Mouse (Mus musculus): ENCODE measurements around the gene Ttc7b.

The Ttc7b gene

DNA sequence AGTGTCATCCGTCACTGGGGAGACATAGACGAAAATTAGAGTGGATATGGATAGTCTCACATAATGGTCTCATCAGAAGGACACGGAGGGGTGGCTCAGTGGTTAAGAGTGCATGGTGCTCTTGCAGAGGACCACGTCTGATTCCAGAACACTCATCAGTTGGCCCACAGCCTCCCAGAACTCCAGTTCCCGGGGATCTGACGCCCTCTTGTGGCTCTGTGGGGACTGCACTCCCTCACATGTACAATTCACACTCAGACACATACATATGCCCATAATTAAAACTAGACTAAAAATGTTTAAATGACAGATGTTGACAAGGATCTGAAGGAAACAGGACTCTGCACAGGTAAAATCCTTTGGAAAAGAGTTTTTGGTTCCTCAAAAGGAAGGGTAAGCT is 34.4 kb downstream of the Ttc7b start:
- no peak for DNase-seq (ENCODE audit: low spot score)

DNA sequence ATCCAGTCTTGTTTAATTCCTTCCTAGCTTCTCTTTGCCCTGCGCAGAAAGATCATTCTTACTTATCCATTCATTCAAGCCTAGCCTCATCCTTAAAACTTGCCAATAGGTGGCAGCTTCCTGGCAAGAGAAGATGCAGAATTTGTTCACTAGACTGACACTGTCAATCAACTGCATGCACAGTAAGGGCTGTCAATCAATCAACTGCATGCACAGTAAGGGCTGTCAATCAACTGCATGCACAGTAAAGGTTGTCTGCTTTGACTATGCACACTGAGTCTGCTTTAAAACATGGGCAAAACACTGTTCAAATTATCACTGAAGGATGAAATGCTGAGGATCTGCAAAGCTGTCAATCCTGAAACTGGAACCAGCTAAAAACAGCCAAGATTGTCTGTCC is 37.6 kb downstream of the Ttc7b start:
- DNase-seq (ENCODE audit: low spot score): no peak

DNA sequence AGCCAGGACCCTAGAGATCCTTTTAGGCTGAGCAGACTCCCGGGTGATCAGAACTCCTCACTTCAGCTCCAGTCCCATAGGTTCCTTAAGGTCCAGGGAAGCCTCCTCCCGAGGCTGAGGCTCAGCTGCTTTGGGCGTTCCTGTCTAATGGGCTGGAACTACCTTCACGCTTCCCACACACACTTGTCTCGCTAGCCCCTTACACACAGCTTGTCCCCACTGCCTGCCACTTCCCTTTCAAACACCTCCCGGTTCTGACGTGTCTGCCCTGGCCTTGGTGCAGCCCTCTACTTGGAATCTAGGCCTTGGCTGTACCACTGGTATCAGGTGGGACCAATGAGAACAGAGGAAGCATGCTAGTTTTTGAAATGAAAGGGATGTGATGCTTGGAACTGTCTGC is 38.4 kb downstream of the Ttc7b start:
- no peak for DNase-seq (ENCODE audit: low spot score)

DNA sequence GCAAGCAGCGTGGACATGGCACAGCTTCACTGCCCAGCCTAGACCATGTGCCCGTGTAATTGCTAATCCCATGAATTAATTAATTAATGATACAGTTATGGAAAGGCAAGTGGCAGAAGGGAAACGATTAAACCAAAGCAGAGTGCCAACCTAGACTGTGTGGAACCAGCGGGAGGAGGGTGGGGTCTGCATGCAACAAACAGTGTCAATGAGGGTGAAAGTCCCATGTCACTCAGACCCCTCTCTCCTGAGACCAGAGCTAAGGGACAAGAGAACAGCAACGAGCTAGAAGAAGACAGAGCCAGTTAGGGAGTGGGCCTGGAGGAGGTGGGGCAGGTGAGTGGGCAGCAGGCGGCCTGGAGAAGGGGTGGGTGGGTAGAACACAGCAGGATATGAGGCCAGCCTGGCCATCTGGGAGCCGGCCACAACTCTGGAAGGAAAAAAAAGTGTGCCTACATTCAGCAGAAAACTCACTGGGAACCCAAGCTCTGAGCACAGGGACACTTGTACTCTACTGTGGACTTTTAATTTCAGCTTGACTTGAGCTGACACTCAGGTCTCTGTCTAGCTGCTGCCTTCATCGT is 39.1 kb downstream of the Ttc7b start:
- no peak for DNase-seq (ENCODE audit: low spot score)

DNA sequence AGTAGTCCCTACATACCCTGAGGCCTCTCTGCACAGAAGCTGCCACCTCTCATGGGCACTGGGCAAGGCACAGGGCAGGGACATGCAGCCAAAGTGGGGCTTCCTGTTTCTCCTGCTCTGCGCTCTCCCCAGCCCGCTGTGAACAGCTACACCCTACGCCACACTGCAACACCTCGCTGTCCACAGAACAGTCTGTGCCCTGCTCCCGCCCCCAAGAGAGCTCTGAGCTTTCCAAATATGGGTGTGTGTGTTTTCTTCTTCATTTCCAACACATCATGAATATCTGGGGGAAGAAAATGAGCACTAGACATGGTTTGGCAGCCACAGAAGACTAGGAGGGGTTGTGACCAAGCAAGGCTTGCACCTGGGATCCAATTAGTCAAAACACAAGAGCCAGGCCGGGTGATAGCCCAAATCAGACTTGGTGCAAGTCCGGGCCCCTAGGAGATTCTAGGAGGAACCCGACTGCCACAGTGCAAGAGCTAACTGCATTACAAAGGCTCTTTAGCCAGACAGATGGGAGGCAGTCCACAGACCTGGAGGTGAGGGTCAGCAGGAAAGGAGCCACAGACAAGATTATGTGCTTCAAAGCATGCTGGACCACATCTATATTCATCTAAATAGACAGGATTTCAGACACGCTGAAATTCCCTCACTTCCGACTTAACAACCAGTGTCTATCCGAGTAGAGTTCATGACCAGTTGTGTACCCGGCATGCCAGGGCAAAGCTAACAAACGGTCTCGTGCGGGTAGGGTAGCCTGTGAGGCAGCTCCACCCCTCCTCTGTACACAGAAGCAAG is 39.8 kb downstream of the Ttc7b start:
- no peak for DNase-seq (ENCODE audit: low spot score)

DNA sequence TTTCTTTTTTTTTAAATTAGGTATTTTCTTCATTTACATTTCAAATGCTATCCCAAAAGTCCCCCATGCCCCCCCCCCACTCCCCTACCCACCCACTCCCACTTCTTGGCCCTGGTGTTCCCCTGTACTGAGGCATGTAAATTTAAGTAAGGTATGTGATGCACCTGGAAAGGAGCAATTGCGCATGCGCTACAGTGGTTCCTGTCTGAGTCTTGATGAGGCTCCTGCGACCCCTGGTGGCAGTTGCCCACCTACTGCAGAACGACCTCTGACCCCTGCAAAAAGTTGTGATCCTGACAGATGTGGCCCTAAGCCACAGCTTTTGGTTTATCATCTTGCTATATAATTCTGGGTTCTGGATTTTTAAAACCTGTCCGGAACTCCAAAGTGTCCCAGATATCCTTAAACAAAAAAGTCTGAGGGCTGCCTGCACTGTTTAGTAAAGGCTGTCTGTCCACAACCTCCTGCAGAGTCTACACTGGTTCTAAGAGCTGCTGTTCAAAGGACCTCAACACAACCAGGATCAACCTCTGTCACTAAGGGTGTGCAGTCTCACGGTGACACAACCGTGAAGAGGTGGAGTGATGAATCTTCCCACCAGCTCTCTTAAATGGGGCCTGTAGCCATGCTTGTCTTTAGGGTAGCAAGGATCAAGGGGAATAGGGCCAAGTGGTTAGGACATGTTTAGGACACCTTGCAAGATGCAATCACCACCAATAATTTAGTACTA is 40.6 kb downstream of the Ttc7b start:
- peak; percentile 92 for DNase-seq (ENCODE audit: low spot score)

DNA sequence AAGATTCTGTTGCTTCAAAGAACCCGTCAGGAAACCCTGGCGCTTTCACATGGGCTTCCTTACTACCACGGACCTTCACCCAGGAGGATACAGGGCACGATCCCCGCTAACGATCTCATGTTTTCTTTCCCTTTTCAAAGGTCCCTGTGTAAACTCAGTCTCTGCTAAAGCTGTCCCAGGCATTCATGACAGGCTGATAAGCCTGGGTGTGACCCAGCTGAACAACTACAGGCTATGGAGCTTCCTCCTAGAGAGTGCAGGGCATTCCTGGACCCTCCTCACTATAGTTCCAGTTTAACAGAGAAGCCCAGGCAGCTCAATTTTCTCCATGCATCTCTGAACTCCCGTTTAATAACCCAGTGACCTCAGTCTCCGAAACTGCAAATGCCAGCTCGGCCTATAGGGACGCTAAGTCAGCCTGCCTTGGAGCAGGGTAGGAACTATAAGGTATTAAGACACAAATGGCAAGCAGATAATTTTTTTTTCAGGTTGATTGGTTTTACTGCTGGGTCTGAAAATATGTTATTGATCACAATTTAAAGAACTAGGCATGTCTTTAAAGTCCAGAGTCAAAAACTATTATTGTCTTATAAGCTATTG is 41.3 kb downstream of the Ttc7b start:
- no peak for DNase-seq (ENCODE audit: low spot score)

DNA sequence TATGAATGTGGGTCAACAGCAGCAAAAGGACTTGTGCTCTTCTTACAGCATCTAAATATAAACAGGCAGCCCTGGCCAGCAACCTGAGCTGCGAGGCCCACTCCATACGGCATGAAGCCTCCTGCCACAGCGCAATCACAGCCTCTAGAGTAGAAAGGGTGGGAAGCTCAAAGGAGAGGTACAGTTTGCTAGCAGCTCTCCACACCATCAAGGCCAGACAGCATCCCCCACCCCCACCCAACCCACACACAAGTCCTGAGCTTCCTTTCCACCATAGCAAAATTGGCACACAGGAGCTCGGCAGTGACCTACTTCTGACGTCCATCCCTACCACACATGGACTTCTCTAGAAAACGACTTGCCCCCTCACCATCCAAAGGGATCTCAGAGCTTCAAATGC is 42.0 kb downstream of the Ttc7b start:
- DNase-seq (ENCODE audit: low spot score): no peak

DNA sequence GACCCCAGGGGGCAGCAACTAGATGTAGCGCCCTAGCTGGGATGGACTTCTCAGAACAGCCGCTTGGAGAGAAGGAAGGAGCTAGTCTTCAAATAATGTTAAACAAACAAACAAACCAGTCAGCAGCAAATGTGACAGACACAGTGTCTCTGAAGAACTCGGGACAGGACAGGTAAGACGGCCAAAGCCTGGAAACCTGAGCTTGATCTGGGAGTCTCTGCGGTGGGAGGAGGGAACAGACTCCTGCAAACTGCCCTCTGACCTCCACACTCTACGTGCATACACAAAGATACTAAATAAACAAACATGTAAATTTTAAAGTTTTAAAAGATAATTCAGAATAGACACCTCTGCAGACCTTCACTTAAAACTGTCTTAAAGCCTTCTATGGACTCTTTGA is 42.5 kb downstream of the Ttc7b start:
- DNase-seq (ENCODE audit: low spot score): no peak

DNA sequence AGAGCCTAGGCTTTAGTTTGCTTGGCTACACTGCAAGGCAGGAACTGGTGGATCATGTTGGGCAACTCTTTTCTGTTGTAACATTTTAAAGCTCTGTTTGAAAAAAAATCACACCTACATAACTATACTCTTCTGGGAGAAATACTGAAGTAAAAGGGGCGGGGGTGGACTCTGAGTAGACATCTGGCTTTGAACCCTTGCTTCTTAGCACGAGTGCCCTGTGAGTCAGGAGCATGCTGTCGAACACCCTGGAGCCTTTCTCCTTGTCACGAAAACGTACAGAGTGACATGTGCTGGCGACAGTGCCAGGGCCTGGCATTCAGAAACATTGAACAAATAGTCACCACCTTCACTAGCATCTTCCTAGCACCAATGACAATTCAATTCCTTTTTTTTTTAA is 43.2 kb downstream of the Ttc7b start:
- no peak for DNase-seq (ENCODE audit: low spot score)

DNA sequence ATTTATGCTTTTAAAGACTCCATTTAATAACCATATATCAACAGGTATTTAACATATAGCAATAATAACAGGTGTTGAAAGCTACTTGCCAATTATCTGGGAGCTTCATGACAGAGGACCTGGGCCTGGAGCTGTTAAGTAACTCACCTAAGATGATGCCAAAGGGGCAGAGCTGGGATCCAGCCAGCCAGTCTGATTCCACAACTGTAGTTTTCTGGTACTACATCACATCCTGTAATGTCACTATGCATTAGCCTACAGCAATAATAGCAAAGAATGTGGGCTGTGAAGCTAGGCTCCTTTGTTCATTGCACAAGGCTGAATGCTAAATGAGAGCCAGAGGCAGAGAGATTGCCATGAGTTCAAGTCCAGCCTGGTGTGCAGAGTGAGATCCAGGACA is 44.3 kb downstream of the Ttc7b start:
- DNase-seq (ENCODE audit: low spot score): no peak

DNA sequence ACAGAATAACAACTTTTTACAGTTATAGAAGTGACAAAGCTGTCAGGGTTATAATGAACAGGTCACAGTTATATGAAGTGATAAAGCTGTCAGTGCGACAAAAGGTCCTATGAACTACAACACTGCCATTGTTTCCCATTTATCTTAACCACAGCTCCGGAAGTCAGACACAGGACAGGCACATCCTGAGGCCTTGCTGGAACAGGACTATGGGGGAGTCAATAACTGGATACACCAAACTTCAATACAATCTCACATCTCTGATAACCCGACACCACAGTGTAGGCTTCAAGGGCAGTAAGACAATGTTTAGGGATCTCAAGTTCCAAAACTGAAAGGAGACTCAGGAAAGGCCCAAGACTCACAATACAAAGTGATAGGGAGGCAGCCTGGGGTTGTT is 45.1 kb downstream of the Ttc7b start:
- no peak for DNase-seq (ENCODE audit: low spot score)

DNA sequence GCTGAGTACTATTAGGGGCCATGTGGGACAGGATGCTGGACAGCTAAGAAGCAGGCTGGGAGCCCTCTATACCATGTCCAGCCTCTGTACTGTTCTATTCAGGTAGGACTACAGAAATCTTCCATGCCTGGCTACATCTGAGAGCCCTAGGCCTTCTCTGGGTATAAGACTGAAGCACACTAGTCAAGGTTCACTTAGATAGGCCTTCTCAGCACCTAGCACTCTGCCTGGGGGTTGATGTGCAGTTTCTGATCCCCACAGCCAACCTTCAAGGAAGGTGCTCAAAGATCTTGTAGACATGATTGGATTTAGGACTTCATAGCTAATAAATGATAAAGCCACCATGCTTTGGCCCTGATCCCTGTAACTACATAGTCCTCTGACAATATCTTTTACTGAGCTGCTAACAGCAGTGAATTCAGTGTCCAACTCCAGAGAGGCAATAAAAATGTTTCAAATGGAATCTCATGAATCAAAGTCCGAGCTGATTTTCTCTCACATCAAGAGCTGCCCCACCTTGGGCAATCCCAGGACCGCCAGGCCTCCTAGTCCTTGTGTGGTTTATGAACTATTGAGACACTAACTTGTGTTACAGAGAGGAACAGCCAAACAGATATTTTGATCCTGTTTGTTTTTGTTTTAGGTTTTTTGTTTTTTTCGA is 45.8 kb downstream of the Ttc7b start:
- no peak for DNase-seq (ENCODE audit: low spot score)

DNA sequence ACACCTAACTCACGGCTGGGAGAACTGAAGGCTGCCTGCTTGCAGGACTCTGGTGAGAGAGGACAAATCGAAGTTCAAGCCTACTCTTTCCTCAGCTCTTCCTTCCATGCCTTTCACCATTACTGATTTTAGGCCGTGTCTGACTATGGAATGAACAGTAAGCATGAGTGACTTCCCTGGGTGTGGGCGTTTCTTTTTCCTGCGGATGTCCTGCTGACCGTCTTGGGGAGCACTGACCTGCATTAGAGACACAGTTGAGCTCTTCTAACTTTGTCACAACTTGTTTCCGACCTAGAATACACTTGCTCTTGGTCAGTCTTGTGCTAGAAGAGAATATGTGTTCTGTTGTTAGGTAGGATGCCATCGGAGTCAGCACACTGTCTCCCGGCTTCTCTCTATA is 50.3 kb downstream of the Ttc7b start:
- no peak for DNase-seq (ENCODE audit: low spot score)

DNA sequence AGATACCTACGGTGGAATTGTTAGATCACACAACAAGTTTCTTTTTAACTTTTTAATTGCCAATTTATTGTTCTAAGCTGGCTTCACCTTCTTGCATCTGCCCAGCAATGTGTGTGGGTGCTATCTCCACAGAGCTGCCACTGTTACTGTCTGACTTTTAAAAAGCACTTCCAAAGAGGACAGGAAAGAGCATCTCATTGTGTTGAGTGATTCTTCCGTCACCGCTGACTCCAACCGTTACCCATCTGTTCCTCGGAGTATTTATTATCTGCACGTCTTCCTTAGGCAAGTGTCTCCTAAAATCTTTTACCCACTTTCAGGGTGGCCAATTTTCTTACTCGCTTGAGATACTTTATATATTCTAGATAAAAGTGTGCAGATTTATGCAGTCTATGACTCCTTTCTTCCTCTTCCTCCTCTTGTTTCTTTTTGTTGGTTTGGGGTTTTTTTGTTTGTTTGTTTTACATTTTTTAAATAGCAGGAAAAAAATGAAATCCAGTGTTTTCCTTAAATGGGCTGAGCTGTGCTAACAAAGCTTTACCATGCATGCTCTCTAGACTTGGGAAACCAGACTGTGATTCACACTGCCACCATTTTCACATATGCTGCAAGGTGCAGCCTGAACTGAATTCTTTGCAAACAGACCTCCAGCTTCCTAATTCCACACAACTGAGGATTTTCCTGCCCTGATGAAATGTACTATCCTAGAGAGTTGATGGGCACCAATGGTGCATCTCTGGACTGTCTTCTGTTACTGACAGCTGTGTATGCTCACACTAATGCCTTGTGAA is 50.9 kb downstream of the Ttc7b start:
- DNase-seq (ENCODE audit: low spot score): no peak

DNA sequence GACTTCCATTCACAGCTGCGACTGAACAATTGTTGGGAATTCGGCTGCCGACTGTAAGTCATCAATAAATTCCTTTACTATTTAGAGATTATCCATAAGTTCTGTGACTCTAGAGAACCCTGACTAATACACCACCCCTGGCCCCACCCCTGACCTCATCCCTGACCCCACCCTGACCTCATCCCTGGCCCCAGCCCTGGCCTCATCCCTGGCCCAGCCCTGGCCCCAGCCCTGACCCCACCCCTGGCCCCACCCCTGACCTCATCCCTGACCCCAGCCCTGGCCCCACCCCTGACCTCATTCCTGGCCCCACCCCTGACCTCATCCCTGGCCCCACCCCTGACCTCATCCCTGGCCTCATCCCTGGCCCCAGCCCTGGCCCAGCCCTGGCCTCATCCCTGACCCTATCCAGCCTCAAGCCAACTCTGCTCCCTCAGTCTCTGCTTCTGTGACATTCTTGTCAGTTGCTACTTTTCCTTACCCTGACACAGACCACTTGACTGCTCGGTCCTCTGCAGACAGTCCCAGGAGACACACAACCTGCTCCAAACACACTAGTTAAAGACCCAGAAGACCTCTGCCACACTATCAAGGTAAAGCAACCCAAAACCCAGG is 55.4 kb downstream of the Ttc7b start:
- DNase-seq (ENCODE audit: low spot score): no peak

DNA sequence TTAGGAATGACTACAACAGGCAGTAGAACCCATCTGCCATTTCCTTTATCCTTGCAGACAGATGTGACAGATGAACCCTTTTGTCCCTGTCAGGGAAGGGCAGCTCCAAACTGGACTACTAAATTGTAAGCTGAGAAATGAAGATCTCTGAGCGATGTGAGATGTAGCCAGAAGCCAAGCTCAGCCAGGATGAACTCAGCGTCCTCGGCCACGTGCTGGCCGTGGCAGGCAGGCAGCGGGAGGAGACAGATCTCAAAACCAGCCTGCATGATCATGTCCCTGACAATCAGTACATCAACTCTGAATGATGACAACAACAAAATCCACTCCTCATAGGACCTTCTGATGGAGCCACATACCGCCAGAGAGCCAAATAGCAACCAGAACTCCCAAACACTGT is 62.9 kb downstream of the Ttc7b start:
- no peak for DNase-seq (ENCODE audit: low spot score)

DNA sequence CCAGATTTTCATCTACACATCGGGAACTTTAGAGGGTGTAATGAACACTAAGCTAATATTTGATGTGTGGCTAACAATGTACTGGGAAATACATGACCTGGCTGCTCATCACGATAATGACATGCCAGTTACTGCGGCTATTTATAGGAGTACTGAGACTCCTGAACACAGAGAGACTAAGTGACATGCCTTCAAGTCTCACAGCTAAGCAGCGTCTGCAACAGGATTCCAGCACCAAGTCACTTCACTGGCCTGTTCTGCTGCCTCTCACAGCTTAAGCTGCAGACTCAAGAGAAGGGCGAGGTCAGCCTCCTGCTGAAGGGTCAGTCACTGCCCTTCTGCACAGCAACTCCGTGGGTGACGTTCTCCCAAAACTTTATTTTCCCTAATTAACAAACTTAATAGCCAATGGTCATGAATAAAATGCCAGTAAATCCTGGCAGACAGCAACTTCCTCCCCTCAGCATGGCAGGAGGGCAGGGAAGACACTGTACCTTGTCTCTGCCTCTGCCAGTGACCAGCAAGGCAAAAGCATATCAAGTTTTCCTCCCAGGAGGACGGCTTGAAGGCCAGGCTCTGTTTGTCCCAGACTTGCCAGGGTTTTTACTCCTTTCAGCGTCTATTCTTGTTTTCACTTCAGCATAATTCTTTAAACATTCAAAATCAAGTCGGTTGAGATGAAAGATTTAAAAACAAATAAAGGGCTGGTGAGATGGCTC is 64.2 kb downstream of the Ttc7b start:
- no peak for DNase-seq (ENCODE audit: low spot score)

DNA sequence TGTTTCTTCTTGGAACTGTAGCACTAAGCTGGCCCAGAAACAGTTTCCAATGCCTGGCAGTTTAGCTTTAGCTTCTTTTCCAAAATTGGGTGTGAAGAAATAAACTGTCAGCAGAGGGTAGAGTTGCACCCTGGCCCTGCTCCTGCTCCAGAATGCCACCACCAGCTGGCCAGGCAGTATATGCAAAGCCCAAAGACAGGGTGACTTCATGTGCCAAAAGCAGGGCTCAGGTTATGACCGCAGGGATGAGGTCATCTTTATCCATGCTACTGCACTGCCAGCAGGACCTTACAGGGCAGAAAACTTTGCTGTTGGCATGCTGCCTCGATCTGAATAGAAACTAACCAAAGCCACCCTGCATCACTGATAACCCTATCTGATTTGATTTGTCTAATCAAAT is 65.2 kb downstream of the Ttc7b start:
- no peak for DNase-seq (ENCODE audit: low spot score)

DNA sequence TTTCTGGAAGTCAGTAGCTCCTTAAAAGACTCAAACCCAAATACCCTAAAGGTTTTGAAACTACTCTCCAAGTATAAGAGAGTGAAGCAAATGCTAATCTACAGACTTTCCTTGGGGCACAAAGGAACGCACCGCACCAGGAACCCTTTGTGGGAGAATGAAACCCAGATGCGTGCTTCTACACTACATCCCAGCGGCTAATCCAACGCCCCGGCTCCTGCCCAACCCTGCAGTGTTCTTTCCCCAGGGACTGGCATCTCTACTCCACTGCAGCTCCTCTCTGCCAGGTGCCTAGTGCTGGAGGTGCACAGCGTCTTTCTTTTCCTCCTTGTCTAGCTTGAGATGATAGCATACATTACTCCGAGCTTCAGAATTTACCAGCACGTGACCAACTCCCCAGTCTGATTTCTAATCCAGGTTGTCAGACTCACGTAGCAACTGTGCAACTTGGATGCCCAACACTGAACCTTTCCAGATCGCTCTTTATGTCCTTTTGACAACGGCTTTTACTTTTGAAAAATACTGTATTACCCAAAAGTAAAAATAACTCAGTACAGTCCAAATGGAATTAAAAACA is 72.8 kb downstream of the Ttc7b start:
- no peak for DNase-seq (ENCODE audit: low spot score)

Measured in embryo, embryonic 10.5 days (tissue).